Mouse (Mus musculus): ENCODE data around the gene Ccna2.
"Not testable (repeated sequence)": the region's sequence is repeated elsewhere in the genome, so short reads cannot be mapped to it uniquely, and the experiment has no call there.

Ccna2 gene

DNA sequence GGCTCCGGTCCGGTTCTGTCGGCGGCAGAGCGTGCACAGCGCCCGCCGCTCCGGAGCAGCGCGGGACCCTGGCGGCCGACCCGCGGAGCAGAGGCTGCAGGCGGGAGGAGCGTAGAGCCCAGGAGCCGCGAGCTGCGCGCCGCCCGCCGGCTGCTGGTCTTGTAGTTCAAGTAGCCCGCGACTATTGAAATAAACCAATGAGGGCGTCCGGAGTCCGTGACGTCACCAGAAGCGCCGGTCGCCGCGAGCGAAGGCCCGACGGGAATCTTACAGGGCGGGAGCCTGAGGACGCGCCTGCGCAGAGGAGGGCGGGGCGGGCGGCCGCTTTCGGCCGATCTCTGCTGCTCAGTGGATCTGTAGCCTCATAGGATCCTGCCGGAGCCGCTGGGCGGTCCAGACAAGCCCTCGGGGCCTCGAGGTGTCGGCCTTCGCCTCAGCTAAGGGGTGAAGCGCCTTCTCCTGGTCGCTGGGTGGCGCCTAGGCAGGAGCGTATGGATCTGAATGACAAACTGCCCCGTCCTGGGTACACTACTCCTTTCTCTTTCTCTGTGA, at the start of gene Ccna2:
Gene Ccna2 (minus strand): TSS at position 324 of the 552 bp plus-strand sequence.
- peak; percentile 97 to 98 for DNase-seq (ENCODE audit: low spot score in 2 of 2)

GRCm38 (mm10) chr3:36618181-36618580, 46.2 kb upstream of the Ccna2 start:
- no peak for DNase-seq (ENCODE audit: low spot score in 2 of 2)

GRCm38 (mm10) chr3:36613908-36614255, 41.9 kb upstream of the Ccna2 start:
- DNase-seq (ENCODE audit: low spot score in 2 of 2) = no peak

GRCm38 (mm10) chr3:36613202-36613907, 41.4 kb upstream of the Ccna2 start, which contains the start of gene Bbs7:
Bbs7 (minus strand) TSS chr3:36613477.
- peak; percentile 95 to 96 for DNase-seq (ENCODE audit: low spot score in 2 of 2)

GRCm38 (mm10) chr3:36612687-36613086, 40.7 kb upstream of the Ccna2 start:
- no peak for DNase-seq (ENCODE audit: low spot score in 2 of 2)

- DNase-seq (ENCODE audit: low spot score in 2 of 2) = no peak
Observed at GRCm38 (mm10) chr3:36605894-36606783, 34.2 kb upstream of the Ccna2 start.

GRCm38 (mm10) chr3:36599773-36600172, 27.8 kb upstream of the Ccna2 start:
- not testable (repeated sequence) for DNase-seq (ENCODE audit: low spot score in 2 of 2)

GRCm38 (mm10) chr3:36598811-36599210, 26.9 kb upstream of the Ccna2 start:
- no peak for DNase-seq (ENCODE audit: low spot score in 2 of 2)

DNA sequence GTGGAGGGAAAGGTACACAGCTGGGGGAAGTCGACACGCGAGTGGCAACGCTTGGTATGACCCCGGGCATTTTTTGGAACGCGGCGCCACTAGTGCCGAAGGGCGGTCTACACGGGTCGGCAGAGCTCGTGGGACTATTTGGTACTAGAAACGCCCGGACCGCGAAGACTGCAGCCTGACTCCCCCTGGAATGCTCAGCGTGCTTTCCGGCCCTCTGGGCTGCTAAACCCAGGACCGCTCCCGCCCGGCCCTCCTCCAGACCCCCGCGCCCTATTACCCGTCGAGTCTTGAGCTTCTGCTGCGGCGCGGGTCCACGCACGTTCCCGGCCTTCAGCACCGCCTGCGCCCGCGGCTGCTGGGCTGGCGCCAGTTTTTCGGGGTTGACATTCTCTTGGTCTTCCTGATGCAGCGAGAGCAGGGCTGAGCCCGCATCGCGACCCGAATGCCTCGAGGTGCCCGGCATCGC, 556 bp downstream of the Ccna2 start:
- no peak for DNase-seq (ENCODE audit: low spot score in 2 of 2)

GRCm38 (mm10) chr3:36569836-36570235, 2.1 kb downstream of the Ccna2 start:
- DNase-seq (ENCODE audit: low spot score in 2 of 2) = no peak

DNA sequence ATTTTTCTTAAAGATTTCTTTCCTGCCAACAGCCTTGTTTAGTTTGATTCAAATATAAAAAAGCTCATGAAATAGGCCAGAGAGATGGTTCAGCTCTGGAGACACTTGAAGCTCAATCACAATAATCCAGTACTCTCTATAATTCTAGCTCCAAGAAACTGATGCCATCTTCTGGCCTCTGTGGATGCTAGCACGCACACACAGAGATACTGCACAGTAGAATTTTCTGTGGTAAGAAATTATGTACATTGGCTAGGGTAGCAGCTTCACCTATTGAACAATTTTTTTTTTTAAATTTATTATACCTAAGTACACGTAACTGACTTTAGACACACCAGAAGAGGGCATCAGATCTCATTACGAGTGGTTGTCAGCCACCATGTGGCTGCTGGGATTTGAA, 8.3 kb downstream of the Ccna2 start:
- DNase-seq (ENCODE audit: low spot score in 2 of 2) = no peak

GRCm38 (mm10) chr3:36559606-36560005, 12.3 kb downstream of the Ccna2 start:
- no peak for DNase-seq (ENCODE audit: low spot score in 2 of 2)

DNA sequence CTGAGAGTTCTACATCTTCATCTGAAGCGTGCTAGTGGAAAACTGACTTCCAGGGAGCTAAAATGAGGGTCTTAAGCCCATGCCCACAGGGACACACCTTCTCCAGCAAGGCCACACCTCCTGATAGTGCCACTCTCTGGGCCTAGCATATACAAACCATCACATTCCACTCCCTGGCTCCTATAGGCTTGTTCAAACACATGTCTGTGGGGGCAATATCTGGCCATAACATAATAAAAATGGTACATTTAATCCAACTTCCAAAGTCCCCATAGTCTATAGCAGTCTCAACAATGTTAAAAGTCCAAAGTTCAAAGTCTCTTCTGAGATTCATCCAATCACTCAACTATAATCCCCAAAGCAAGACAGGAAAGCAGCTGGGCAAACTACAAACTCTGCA, 14.3 kb downstream of the Ccna2 start:
- no peak for DNase-seq (ENCODE audit: low spot score in 2 of 2)

DNA sequence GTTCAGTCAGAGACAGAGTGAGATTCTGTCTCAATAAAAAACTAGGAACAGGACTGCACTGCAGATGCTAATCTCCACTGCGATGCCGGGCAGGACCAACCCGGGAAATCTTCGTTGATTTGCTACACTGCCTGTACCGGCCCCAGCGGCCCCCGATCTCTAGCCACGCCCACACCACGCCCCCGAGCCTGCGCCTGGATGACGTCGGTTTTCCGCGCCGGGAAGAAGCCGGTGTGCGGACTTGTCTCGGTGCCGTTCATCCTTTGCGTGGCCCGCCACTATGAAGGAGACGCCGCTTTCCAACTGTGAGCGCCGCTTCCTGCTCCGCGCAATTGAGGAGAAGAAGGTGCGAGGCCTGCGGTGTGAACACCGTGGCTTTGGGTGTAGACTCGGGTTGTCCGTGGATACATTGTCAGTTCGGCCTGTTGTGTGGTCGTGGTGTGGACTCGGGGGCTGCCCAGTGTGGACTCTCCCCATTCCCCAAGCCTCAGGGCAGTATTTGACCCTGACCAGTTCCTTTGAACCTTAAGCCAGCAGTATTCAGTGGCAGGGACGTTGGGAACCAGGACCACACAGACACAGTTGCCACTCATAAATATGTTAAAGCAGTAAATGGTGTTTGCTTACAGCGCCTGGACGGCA, 19.4 kb downstream of the Ccna2 start, which contains the start of gene Exosc9:
Gene Exosc9 (plus strand): TSS at position 201 of the 642 bp plus-strand sequence.
- DNase-seq (ENCODE audit: low spot score in 2 of 2) = peak; percentile 97 to 98

DNA sequence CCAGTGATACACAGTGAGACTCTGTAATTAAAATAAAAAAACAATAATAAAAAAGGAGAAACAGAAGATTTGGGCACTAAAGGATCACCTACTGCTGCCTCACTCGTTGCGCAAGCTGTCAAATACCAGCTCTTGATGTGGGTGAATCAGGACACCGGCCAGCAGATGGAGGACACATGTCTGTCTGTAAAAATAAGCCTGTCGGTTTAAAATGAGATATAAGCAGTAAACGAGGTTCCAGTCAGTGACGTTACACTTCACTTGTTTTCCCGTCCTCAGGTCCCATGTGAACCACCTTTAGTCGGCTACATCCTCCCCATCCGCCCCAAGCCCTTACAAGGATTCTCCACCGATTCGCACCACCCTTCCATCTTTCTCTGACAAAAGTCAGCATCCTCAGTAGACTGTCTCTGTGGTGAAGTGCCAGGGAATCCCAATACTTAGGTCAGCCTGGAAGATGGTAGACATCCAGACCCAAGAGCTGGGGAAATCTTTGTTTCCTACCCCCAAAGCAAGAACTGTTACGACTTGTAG, 20.0 kb downstream of the Ccna2 start:
- DNase-seq (ENCODE audit: low spot score in 2 of 2) = peak; percentile 51 to 60

GRCm38 (mm10) chr3:36551343-36551742, 20.6 kb downstream of the Ccna2 start:
- DNase-seq (ENCODE audit: low spot score in 2 of 2) = peak in 1 of 2 experiments; percentile 25

DNA sequence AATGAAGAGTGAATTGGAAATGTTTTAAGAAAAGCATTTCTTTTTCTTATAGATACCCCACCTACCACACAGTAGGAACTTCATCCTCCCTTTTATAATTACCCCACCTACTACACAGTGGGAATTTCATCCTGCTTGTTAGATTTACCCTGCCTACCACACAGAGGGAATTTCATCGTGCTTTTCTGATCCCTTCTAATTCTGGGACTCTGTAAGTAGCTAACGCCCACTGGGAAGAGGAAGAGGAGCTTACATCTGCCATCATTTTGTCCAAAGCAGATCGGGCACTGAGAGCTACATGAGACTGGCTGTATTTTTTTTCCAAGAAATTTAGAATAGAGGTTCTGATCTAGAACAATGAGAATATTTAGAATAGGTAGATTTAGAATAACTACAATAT, 27.0 kb downstream of the Ccna2 start:
- DNase-seq (ENCODE audit: low spot score in 2 of 2) = no peak

DNA sequence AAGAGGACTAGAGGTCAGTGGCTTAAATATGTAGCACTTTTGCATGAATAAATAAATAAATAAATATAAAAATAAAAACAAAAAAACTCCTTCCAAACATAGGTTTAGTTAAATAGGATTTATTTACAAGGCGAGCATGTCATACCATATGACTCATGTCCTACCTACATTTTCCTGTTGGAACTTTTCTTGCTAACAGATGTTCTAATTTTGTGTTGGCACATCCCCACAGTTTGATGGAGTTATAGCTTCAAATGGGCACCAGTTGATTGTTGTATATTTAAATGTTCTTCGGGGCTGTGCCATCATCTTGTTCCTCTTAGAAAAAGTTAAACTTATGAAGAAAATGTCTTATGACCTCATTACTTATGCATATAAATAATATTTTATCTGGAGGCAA, 30.6 kb downstream of the Ccna2 start:
- DNase-seq (ENCODE audit: low spot score in 2 of 2) = no peak

GRCm38 (mm10) chr3:36540756-36541155, 31.2 kb downstream of the Ccna2 start:
- peak; percentile 25 to 44 for DNase-seq (ENCODE audit: low spot score in 2 of 2)

DNA sequence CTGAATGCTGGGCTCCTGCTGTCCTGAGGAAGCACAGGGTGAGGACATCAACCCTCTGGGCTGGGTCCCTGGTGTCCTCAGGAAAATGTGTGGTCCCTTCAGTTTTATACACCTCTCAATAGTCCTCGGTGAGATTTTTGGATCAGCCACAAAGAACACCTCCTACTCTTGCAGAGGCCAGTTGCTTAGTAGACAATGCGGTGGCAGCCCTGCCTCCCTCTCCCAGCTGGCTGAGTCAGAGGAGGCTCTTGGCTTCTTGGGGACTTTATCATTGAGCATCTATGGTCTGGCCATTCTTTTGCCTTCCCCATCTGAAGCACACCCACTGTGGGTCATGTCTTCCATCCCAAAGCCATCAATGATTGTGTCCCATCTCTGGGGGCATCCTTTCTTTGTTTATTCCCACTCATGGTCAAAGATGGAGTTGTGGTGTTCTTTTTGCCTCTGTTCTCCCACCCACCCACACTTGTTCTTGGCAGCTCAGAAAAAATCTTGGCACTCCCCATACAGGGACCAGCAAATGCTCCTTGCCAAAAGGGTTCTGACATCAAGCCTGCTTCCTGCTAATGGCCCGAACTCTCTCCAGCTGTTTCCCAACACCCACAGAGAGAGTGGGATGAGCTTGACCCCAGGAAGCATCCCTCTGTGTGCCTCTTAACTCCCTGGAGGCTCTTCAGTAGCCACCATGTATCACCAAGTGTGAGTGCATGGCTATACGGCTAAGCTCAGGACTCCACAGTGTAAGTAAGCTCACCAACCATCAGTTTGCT, 34.1 kb downstream of the Ccna2 start:
- peak; percentile 33 to 35 for DNase-seq (ENCODE audit: low spot score in 2 of 2)

DNA sequence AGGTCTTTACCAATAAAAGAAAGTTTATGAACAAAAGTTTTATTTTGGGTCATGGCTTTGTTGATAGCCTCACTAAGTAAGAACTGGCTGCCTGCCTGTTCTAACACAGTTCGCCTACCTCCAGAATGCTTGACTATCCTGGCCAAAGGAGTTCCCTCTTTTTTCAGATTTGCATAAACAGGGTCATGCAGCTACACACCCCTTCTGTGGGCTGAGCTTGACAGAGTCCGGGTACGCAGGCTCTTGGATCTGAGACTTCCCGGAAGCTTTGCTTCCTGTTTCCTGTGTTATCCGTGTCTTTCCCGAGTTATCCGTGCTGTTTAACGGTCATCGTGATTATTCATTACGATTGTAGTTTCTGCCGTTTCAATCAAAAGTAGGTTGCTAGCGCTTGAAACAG, 35.9 kb downstream of the Ccna2 start:
- DNase-seq (ENCODE audit: low spot score in 2 of 2) = no peak

All from right cerebral cortex, adult 2 months (tissue).